Mouse (Mus musculus) forebrain, embryonic 13.5 days (tissue): ENCODE measurements around the gene Gorasp1. TPM values are rescaled to one million over a fixed set of nuclear protein-coding genes. Genes with fewer than 3 reads are reported as not detected.

Experiments used
- ATAC-seq: fragments of 200-750 bp; cut with Nextera tagmentation; 2 replicates; pipeline ENCODE4 v1.8.0; 2017
- H3K27ac ChIP-seq: fragments of 300-500 bp; sonication (generic); 2 replicates; pipeline ENCODE4 v1.5.1; 2015; ENCODE audit warnings: inconsistent platforms, mild to moderate bottlenecking, moderate library complexity
- H3K27me3 ChIP-seq: fragments of 300-500 bp; sonication (generic); 2 replicates; pipeline ENCODE4 v1.6.1; 2015; ENCODE audit warnings: mild to moderate bottlenecking, inconsistent platforms
- H3K36me3 ChIP-seq: fragments of 300-500 bp; sonication (generic); 2 replicates; pipeline ENCODE4 v1.6.1; 2015; ENCODE audit warnings: mild to moderate bottlenecking, inconsistent platforms; ENCODE audit not compliant: poor library complexity, severe bottlenecking
- H3K4me1 ChIP-seq: fragments of 300-500 bp; sonication (generic); 2 replicates; pipeline ENCODE4 v1.6.1; 2015; ENCODE audit warnings: inconsistent platforms
- H3K4me2 ChIP-seq: fragments of 300-500 bp; sonication (generic); 2 replicates; pipeline ENCODE4 v1.6.1; 2015; ENCODE audit warnings: inconsistent platforms, mild to moderate bottlenecking, moderate library complexity
- H3K4me3 ChIP-seq: fragments of 300-500 bp; sonication (generic); 2 replicates; pipeline ENCODE4 v1.5.1; 2015; ENCODE audit warnings: mild to moderate bottlenecking, inconsistent platforms
- H3K9ac ChIP-seq: fragments of 300-500 bp; sonication (generic); 2 replicates; pipeline ENCODE4 v1.6.1; 2015; ENCODE audit warnings: mild to moderate bottlenecking, inconsistent platforms
- H3K9me3 ChIP-seq: fragments of 300-500 bp; sonication (generic); replicated peaks from 2 replicates; pipeline ENCODE4 v1.6.1; 2016; ENCODE audit warnings: inconsistent platforms
- WGBS: fragments of 180-500 bp; shearing (Covaris S2); methylation state at CpG from one replicate; pipeline ENCODE4 v1.1.7; 2015; 5-methylcytosine and 5-hydroxymethylcytosine counted together
- polyA plus RNA-seq: library from polyadenylated mRNA; unstranded; fragments of >200 nt; fragmentation: Nextera tagmentation; extraction: Ambion mirVana; gene quantifications from 2 replicates; pipeline ENCODE4 v1.2.1, GENCODE M21; 2015

Gene Gorasp1
- polyA plus RNA-seq, 1 experiment from 2014 or later: 20.0 TPM

- Histone ChIP-seq H3K4me1 (peaks cover 57% of the 10 kb centered on the region), H3K27ac (no peak overlapping the region)
Measured at GRCm38 (mm10) chr9:119978811-119979441, 41.6 kb upstream of the Gorasp1 start.

GRCm38 (mm10) chr9:119978151-119978810, 40.9 kb upstream of the Gorasp1 start:
- H3K9ac ChIP-seq: no peak overlapping the region; the same call in 1 of the 2 replicates
- no peak overlapping the region for H3K4me3 ChIP-seq
- no peak for ATAC-seq
- H3K36me3 ChIP-seq: 0 out of 2 replicates have a peak, but pooled peaks cover 6% of the 10 kb centered on the region
- H3K4me1 ChIP-seq: peaks cover 53% of the 10 kb centered on the region
- H3K9me3 ChIP-seq: no peaks in the 10 kb centered on the region
- H3K27ac ChIP-seq: no peak overlapping the region
- WGBS: 53% methylated on average over 9 of the region's 9 CpGs
- no peak overlapping the region for H3K4me2 ChIP-seq
- H3K27me3 ChIP-seq: peaks cover 9% of the 10 kb centered on the region

More at GRCm38 (mm10) chr9:119978811-119979441, 41.6 kb upstream of the Gorasp1 start:
- Histone ChIP-seq H3K4me3 (no peak overlapping the region), H3K4me2 (no peak overlapping the region), H3K36me3 (0 out of 2 replicates have a peak, but pooled peaks cover 2% of the 10 kb centered on the region), H3K9ac (no peak overlapping the region), H3K27me3 (peaks cover 11% of the 10 kb centered on the region), H3K9me3 (no peaks in the 10 kb centered on the region)
- ATAC-seq: no peak
- WGBS: 90% methylated on average over 6 of the region's 6 CpGs

GRCm38 (mm10) chr9:119977557-119978060, 40.2 kb upstream of the Gorasp1 start:
- Histone ChIP-seq H3K4me3 (no peak overlapping the region), H3K4me1 (peaks cover 52% of the 10 kb centered on the region), H3K36me3 (0 out of 2 replicates have a peak, but pooled peaks cover 6% of the 10 kb centered on the region), H3K9me3 (no peaks in the 10 kb centered on the region), H3K9ac (no peak overlapping the region; the same call in 1 of the 2 replicates), H3K4me2 (no peak overlapping the region), H3K27me3 (peaks cover 3% of the 10 kb centered on the region; the same call in 1 of the 2 replicates), H3K27ac (no peak overlapping the region)
- no peak for ATAC-seq
- WGBS: 56% methylated on average over 5 of the region's 5 CpGs

- Histone ChIP-seq H3K9ac (0 out of 2 replicates have a peak overlapping the region, but pooled peaks have one; percentile 8), H3K4me1 (peaks cover 45% of the 10 kb centered on the region), H3K4me3 (no peak overlapping the region), H3K4me2 (no peak overlapping the region), H3K9me3 (no peaks in the 10 kb centered on the region), H3K36me3 (0 out of 2 replicates have a peak, but pooled peaks cover 6% of the 10 kb centered on the region), H3K27me3 (no peaks in the 10 kb centered on the region), H3K27ac (no peak overlapping the region)
- WGBS: 72% methylated on average over 17 of the region's 17 CpGs
- no peak for ATAC-seq
Measured at GRCm38 (mm10) chr9:119976704-119977556, 39.6 kb upstream of the Gorasp1 start.

GRCm38 (mm10) chr9:119975286-119975685, 37.9 kb upstream of the Gorasp1 start:
- ATAC-seq: no peak
- Histone ChIP-seq H3K9ac (no peak overlapping the region), H3K9me3 (no peaks in the 10 kb centered on the region), H3K27ac (no peak overlapping the region), H3K4me2 (no peak overlapping the region), H3K36me3 (0 out of 2 replicates have a peak, but pooled peaks cover 6% of the 10 kb centered on the region), H3K4me3 (no peak overlapping the region), H3K4me1 (peaks cover 45% of the 10 kb centered on the region), H3K27me3 (no peaks in the 10 kb centered on the region)
- 95% methylated on average over 4 of the region's 4 CpGs for WGBS

GRCm38 (mm10) chr9:119974609-119975008, 37.2 kb upstream of the Gorasp1 start:
- no peak overlapping the region for H3K4me2 ChIP-seq
- no peak overlapping the region for H3K9ac ChIP-seq
- H3K27ac ChIP-seq: no peak overlapping the region
- WGBS: 81% methylated on average over 5 of the region's 5 CpGs
- H3K27me3 ChIP-seq: no peaks in the 10 kb centered on the region
- H3K9me3 ChIP-seq: no peaks in the 10 kb centered on the region
- ATAC-seq: no peak
- peaks cover 51% of the 10 kb centered on the region for H3K4me1 ChIP-seq
- no peak overlapping the region for H3K4me3 ChIP-seq
- H3K36me3 ChIP-seq: 0 out of 2 replicates have a peak, but pooled peaks cover 6% of the 10 kb centered on the region

GRCm38 (mm10) chr9:119973869-119974520, 36.6 kb upstream of the Gorasp1 start:
- Histone ChIP-seq H3K27me3 (no peaks in the 10 kb centered on the region), H3K9me3 (no peaks in the 10 kb centered on the region), H3K9ac (no peak overlapping the region), H3K4me3 (no peak overlapping the region), H3K4me1 (peaks cover 47% of the 10 kb centered on the region), H3K4me2 (no peak overlapping the region), H3K27ac (no peak overlapping the region), H3K36me3 (0 out of 2 replicates have a peak, but pooled peaks cover 6% of the 10 kb centered on the region)
- ATAC-seq: no peak
- 94% methylated on average over 27 of the region's 27 CpGs for WGBS

GRCm38 (mm10) chr9:119973281-119973680, 35.9 kb upstream of the Gorasp1 start:
- Histone ChIP-seq H3K9me3 (no peaks in the 10 kb centered on the region), H3K4me1 (peaks cover 40% of the 10 kb centered on the region), H3K4me3 (no peak overlapping the region), H3K9ac (no peak overlapping the region; the same call in 1 of the 2 replicates), H3K27ac (no peak overlapping the region), H3K36me3 (0 out of 2 replicates have a peak, but pooled peaks cover 6% of the 10 kb centered on the region), H3K27me3 (no peaks in the 10 kb centered on the region), H3K4me2 (no peak overlapping the region)
- 95% methylated on average over 23 of the region's 23 CpGs for WGBS
- ATAC-seq: no peak

- H3K4me1 ChIP-seq: peaks cover 33% of the 10 kb centered on the region
- WGBS: 88% methylated on average over 12 of the region's 12 CpGs
- no peak overlapping the region for H3K4me3 ChIP-seq
- no peak for ATAC-seq
- 0 out of 2 replicates have a peak, but pooled peaks cover 6% of the 10 kb centered on the region for H3K36me3 ChIP-seq
- no peak overlapping the region for H3K4me2 ChIP-seq
- H3K9ac ChIP-seq: no peak overlapping the region
- H3K9me3 ChIP-seq: no peaks in the 10 kb centered on the region
- H3K27me3 ChIP-seq: no peaks in the 10 kb centered on the region
- H3K27ac ChIP-seq: no peak overlapping the region
Measured at GRCm38 (mm10) chr9:119972582-119972981, 35.2 kb upstream of the Gorasp1 start.

GRCm38 (mm10) chr9:119972166-119972565, 34.8 kb upstream of the Gorasp1 start:
- Histone ChIP-seq H3K4me2 (no peak overlapping the region), H3K9me3 (no peaks in the 10 kb centered on the region), H3K36me3 (0 out of 2 replicates have a peak, but pooled peaks cover 6% of the 10 kb centered on the region), H3K27me3 (no peaks in the 10 kb centered on the region), H3K4me1 (peaks cover 29% of the 10 kb centered on the region), H3K27ac (no peak overlapping the region), H3K4me3 (no peak overlapping the region), H3K9ac (no peak overlapping the region)
- no peak for ATAC-seq
- 95% methylated on average over 10 of the region's 10 CpGs for WGBS
